Mouse (Mus musculus) lung, embryonic 14.5 days (tissue): ENCODE data around the gene Tmem108. TPM values are rescaled to one million over a fixed set of nuclear protein-coding genes. Genes with fewer than 3 reads are reported as not detected.

Experiments used
- ATAC-seq: fragments of 200-750 bp; cut with Nextera tagmentation; 2 replicates; pipeline ENCODE4 v1.8.0; 2017; ENCODE audit warnings: mild to moderate bottlenecking, moderate TSS enrichment, moderate library complexity; ENCODE audit not compliant: insufficient read depth
- DNase-seq: peaks from one replicate; pipeline ENCODE4 v3.0.0-alpha.2; 2015
- H3K27ac ChIP-seq: fragments of 300-500 bp; sonication (generic); 2 replicates; pipeline ENCODE4 v1.5.1; 2014; ENCODE audit warnings: low read depth, mild to moderate bottlenecking, moderate library complexity
- H3K27me3 ChIP-seq: fragments of 300-500 bp; sonication (generic); 2 replicates; pipeline ENCODE4 v1.6.1; 2014; ENCODE audit warnings: low read length, control low read depth; ENCODE audit not compliant: insufficient read depth
- H3K36me3 ChIP-seq: fragments of 300-500 bp; sonication (generic); 2 replicates; pipeline ENCODE4 v1.6.1; 2014; ENCODE audit warnings: control low read depth; ENCODE audit not compliant: insufficient read depth
- H3K4me1 ChIP-seq: fragments of 300-500 bp; sonication (generic); 2 replicates; pipeline ENCODE4 v1.6.1; 2014; ENCODE audit warnings: antibody characterized with exemption, control low read depth; ENCODE audit not compliant: insufficient read depth
- H3K4me2 ChIP-seq: fragments of 300-500 bp; sonication (generic); 2 replicates; pipeline ENCODE4 v1.6.1; 2014; ENCODE audit warnings: mild to moderate bottlenecking
- H3K4me3 ChIP-seq: fragments of 300-500 bp; sonication (generic); 2 replicates; pipeline ENCODE4 v1.5.1; 2014; ENCODE audit warnings: low read depth, low read length
- H3K9ac ChIP-seq: fragments of 300-500 bp; sonication (generic); 2 replicates; pipeline ENCODE4 v1.6.1; 2014
- H3K9me3 ChIP-seq: fragments of 300-500 bp; sonication (generic); 2 replicates; pipeline ENCODE4 v1.6.1; 2016; ENCODE audit warnings: low read depth, low read length, control low read depth
- CTCF ChIP-seq: IDR thresholded peaks from 2 replicates; pipeline ENCODE4 v1.5.1; 2016; ENCODE audit warnings: antibody characterized with exemption, low read depth
- WGBS: fragments of 180-500 bp; shearing (Covaris S2); extraction: QIAGEN DNeasy Blood & Tissue Kit; methylation state at CpG from one replicate; pipeline ENCODE4 v1.1.7; 2014; 5-methylcytosine and 5-hydroxymethylcytosine counted together
- polyA plus RNA-seq: library from polyadenylated mRNA; unstranded; fragments of >200 nt; fragmentation: Nextera tagmentation; extraction: Ambion mirVana; gene quantifications from 2 replicates; pipeline ENCODE4 v1.2.1, GENCODE M21; 2014

Tmem108 gene
- polyA plus RNA-seq, 1 experiment from 2014 or later: 16.0 TPM

DNA sequence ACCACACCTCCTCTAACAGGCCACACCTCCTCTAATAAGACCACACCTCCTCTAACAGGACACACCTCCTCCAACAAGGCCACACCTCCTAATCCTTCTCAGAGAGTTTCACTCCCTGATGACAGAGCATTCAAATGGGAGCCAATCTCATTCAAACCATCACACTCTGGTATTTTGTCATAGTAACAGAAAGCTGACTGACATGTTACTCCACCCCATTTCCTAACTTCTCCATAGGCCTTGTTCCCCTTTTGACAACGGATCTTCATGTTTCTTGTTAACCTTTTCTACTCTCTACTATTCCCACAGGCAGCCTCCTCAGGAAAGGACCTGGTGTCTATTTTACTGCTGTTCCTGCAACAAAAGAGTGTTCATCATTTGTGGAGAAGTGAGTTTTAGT, 199.6 kb downstream of the Tmem108 start:
- H3K4me2 ChIP-seq: no peak overlapping the region
- no peak for TF ChIP-seq CTCF

GRCm38 (mm10) chr9:103558741-103559140, 202.9 kb downstream of the Tmem108 start:
- H3K27ac ChIP-seq: 0 out of 2 replicates have a peak overlapping the region, but pooled peaks have one; percentile 10

More for the DNA sequence above, 199.6 kb downstream of the Tmem108 start:
- Histone ChIP-seq H3K27ac (no peak overlapping the region), H3K9ac (no peak overlapping the region), H3K27me3 (no peaks in the 10 kb centered on the region), H3K9me3 (no peaks in the 10 kb centered on the region), H3K4me3 (no peak overlapping the region), H3K4me1 (peaks cover 9% of the 10 kb centered on the region; the same call in 1 of the 2 replicates), H3K36me3 (no peaks in the 10 kb centered on the region)
- DNase-seq: no peak
- no peak for ATAC-seq
- WGBS: 89% methylated on average over 1 of the region's 1 CpGs

DNA sequence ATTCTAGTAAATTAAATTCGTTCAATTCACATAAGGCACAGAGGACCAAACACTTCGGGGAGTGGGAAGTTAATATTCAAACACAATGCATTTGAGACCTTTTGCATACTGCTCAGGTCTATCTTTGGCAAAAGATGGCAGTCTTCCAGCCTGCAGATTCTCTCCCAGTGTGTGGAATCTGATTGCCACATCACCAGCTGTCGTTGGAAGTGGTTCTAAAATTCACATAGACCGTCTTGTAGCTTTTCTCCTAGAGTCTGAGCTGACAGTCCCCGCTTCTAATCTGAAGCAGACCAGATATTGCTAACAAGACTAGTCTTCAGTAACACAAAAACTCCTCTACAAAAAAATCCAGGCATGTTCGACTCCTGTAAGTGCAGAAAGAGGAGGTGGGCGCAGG, 203.4 kb downstream of the Tmem108 start:
- ATAC-seq (no peak; the same call in 1 of the 2 replicates), DNase-seq (peak; percentile 67)
- peaks cover 13% of the 10 kb centered on the region for H3K4me1 ChIP-seq
- WGBS: 68% methylated on average over 7 of the region's 7 CpGs
- 0 out of 2 replicates have a peak overlapping the region, but pooled peaks have one; percentile 3 for H3K27ac ChIP-seq
- no peak overlapping the region for H3K4me3 ChIP-seq
- no peaks in the 10 kb centered on the region for H3K9me3 ChIP-seq
- no peak for TF ChIP-seq CTCF
- H3K36me3 ChIP-seq: no peaks in the 10 kb centered on the region
- H3K9ac ChIP-seq: no peak overlapping the region
- no peaks in the 10 kb centered on the region for H3K27me3 ChIP-seq
- no peak overlapping the region for H3K4me2 ChIP-seq

More at GRCm38 (mm10) chr9:103558741-103559140, 202.9 kb downstream of the Tmem108 start:
- no peak overlapping the region for H3K4me2 ChIP-seq
- 37% methylated on average over 6 of the region's 6 CpGs for WGBS
- no peaks in the 10 kb centered on the region for H3K9me3 ChIP-seq
- no peak for TF ChIP-seq CTCF
- DNase-seq (peak; percentile 81), ATAC-seq (peak; percentile 73; the same call in 1 of the 2 replicates)
- no peak overlapping the region for H3K9ac ChIP-seq
- no peaks in the 10 kb centered on the region for H3K36me3 ChIP-seq
- H3K4me1 ChIP-seq: peaks cover 13% of the 10 kb centered on the region
- H3K27me3 ChIP-seq: no peaks in the 10 kb centered on the region
- no peak overlapping the region for H3K4me3 ChIP-seq

DNA sequence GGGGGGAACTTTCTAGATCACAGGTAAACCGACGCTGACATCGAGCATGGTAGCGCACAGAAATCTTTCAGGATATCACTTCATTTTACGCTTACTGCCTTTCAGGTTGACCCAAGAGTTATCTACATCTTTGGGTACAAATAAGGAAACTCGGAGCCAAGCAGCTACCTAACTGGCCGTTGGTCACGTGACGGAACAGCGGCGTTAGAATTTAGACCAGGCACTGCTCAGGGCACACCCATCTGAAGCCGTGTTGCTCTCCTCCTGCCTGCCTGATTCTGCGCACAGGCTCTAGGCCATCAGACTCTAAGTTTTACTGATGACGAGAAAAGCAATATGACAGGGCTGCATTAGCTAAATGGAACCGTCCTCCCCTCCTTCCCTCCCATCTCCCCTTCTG, 204.6 kb downstream of the Tmem108 start:
- TF ChIP-seq CTCF: no peak
- Histone ChIP-seq H3K36me3 (no peaks in the 10 kb centered on the region), H3K27me3 (no peaks in the 10 kb centered on the region), H3K4me2 (no peak overlapping the region), H3K9me3 (no peaks in the 10 kb centered on the region), H3K27ac (no peak overlapping the region), H3K4me1 (peaks cover 13% of the 10 kb centered on the region), H3K9ac (no peak overlapping the region), H3K4me3 (no peak overlapping the region)
- DNase-seq (no peak), ATAC-seq (no peak)
- WGBS: 84% methylated on average over 15 of the region's 15 CpGs

- Histone ChIP-seq H3K9ac (no peak overlapping the region), H3K4me3 (no peak overlapping the region), H3K27me3 (no peaks in the 10 kb centered on the region), H3K9me3 (no peaks in the 10 kb centered on the region), H3K4me2 (no peak overlapping the region), H3K27ac (no peak overlapping the region), H3K36me3 (no peaks in the 10 kb centered on the region), H3K4me1 (peaks cover 13% of the 10 kb centered on the region)
- TF ChIP-seq CTCF: no peak
- peak; percentile 46 for DNase-seq
- WGBS: 37% methylated on average over 6 of the region's 6 CpGs
- ATAC-seq: no peak
These were observed 206.3 kb downstream of the Tmem108 start for GRCm38 (mm10) chr9:103555334-103555733.

DNA sequence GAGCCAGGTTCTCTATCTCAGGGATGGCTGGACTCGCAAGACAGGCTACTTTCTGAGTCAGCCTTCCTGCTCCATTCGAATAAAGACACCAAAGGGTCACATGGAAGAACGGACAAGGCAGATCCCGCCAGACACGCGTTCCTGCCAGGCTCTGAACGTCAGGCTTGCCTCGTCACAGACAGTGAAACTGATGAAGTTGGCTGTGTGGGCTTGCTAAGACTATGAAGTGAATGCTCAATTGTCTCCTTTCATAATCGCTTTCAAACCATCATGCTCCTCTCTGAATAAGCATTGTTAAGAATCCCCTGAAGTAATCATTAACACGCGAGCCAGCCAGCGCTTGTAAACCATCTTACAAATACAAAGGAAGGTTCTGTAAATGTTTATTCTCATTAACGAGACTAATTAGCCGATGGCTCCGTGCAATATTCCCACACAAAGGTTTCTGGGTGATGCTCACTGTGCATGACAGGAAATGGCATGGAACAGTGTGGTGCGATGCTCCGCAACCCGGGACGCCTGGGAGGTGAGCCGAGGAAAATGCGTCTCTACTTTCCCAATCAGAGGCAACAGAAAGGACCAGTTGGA, 210.9 kb downstream of the Tmem108 start:
- no peak overlapping the region for H3K27ac ChIP-seq
- TF ChIP-seq CTCF: no peak

GRCm38 (mm10) chr9:103549178-103549577, 212.5 kb downstream of the Tmem108 start:
- TF ChIP-seq CTCF: no peak
- no peak overlapping the region for H3K9ac ChIP-seq
- H3K36me3 ChIP-seq: no peaks in the 10 kb centered on the region
- no peak overlapping the region for H3K27ac ChIP-seq
- H3K4me1 ChIP-seq: no peaks in the 10 kb centered on the region
- H3K27me3 ChIP-seq: no peaks in the 10 kb centered on the region
- ATAC-seq: no peak
- no peak overlapping the region for H3K4me3 ChIP-seq
- DNase-seq: no peak
- WGBS: 43% methylated on average over 3 of the region's 3 CpGs
- no peak overlapping the region for H3K4me2 ChIP-seq
- H3K9me3 ChIP-seq: no peaks in the 10 kb centered on the region

More for the DNA sequence above, 210.9 kb downstream of the Tmem108 start:
- no peak for ATAC-seq
- no peak overlapping the region for H3K4me2 ChIP-seq
- no peak overlapping the region for H3K4me3 ChIP-seq
- no peak for DNase-seq
- H3K9ac ChIP-seq: no peak overlapping the region
- peaks cover 3% of the 10 kb centered on the region; the same call in 1 of the 2 replicates for H3K4me1 ChIP-seq
- 60% methylated on average over 21 of the region's 21 CpGs for WGBS
- H3K9me3 ChIP-seq: no peaks in the 10 kb centered on the region
- no peaks in the 10 kb centered on the region for H3K36me3 ChIP-seq
- H3K27me3 ChIP-seq: no peaks in the 10 kb centered on the region
